Mouse (Mus musculus): Measurements from ENCODE around the gene Osr1.

The Osr1 gene

DNA sequence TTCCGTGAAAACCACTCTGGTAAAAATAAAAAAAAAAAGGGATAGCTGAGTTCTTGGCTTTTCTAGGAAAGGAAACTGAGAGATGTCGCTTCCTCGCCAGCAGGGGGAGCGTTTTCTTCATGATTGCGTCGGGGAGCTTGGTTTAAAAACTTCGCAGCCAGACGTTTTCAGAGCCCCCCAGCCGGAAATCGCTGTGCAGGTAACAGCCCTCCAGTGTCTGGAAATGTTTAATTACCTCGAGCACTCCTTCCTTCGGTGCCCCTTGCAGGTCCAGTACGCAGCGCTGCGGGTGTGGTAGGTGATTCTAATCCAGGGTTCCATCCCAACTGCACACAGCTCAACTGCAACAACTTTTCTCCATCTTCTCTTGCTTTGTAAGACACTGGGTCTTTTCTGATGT, at the start of gene Osr1:
Gene Osr1, plus strand, starts transcription at position 146 of the 400 bp plus-strand sequence.
- CTCF ChIA-PET = interaction anchor here (1.8 kb wide), 1 partner anchor 868 kb away, joined by 6 read pairs; no protein-coding TSS in a partner anchor

DNA sequence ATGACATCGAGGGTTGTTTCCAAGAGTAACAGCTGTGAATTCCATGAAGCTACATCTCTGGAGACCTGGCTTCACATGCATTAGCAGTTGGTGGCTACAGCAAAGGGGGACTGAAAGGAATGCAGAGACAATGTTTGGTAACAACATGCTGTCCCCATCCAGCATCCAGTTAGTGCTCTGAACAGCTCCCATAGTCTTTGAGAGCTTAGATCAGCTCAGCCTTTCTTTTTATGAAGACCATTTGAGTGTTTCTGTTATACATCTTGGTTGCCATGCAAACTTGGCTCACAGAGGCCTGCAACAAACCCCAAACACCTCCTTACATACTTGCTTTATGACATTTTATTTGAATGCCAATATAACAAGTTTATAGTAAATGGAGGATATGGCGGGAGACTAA, 19.6 kb upstream of the Osr1 start:
- CTCF ChIA-PET = no interaction called here

DNA sequence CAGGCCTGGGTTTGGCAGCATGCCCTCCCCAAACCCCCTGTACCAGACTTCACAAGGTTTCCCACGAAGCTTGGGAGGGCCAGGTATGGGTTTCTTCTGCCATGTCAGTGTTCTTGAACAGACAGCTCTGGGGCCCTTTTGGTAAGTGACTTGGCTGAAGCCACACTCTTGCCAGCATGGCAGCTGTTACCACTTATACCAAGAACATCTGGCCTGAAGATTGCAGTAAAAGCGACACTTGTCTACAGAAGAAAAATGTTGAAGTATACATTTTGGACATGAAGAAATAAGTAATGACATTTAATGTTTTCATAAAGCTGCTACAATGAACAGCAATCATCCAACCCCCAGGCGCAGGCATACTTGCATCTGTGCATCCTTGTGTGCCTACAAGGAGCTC, 5.0 kb upstream of the Osr1 start:
- CTCF ChIA-PET = no interaction called here

DNA sequence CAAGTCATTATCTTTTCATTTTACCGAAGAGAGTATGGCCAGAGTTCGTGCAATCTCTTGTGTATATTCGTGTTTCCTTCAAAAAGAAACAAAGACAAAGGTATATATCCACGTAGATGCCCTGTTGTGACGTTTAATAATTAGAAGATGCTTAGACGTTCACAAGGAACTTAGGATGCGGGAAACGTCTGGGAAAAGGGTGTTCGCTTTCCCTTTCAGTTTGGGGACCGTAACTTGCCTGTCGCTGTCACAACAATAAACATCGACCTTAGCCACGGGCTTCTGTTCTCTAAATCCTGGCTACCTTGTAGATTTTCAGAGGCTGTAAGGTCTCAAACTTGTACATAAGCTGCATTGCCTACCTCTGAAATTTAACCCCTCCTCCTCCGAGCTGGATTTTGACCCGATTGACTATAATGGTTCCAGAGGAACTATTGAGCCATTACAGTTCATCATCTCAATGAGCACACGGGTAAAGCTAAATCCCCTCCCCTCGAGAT, 630 bp downstream of the Osr1 start:
- CTCF ChIA-PET = interaction anchor here (1.8 kb wide), 1 partner anchor 868 kb away, joined by 6 read pairs; no protein-coding TSS in a partner anchor

DNA sequence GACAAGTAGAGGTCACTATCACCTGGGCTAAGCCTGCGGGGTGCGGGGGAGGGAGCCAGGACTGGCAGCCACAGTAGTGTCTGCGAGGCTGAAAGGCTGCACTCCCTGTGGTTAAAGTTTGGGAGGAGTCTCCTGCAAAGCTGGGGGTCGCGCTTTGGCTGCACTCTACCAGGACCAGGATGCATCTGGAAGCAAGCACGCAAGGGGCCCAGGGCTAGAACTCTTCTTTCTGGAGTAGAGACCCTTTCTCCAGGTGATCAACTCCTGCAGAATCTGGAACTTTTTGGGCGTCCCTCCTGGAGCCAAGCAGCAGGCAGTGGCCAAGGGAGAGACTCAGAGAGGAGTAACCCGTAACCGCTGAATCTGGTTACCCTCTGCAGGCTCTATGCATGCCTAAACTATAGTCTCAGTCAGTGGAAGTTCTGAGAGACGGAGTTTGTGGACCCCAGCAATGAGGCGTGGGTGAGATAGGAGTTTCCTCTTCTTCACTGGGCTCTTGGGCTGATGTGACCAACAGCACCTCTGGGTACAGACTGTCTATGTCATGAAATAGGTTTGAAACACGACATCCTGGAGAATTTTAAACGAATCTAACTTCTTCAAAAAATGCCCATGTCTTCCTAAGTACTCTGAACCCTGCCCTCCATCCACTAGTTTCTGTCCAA, 1.5 kb downstream of the Osr1 start:
- CTCF ChIA-PET = interaction anchor here (1.8 kb wide), 1 partner anchor 867 kb away, joined by 6 read pairs; no protein-coding TSS in a partner anchor

DNA sequence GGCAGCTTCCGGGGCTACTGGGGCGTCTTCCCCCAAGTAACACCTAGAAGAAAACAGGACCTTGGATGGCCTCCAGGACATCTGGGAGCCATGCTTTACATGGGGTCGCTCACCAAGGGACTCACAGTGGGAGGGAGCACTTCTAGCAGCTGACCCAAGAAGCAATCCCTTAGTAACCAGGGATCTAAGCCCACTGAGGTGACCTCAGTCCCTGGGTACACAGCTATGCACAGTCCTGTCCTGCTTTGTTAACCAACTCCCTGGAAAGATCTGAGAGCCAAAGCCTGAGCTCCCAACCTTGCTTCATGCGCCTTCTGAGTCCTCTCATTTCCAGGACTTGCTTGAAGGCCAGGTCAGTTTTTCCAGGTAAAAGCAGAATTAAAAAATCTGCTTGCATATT, 2.1 kb downstream of the Osr1 start:
- CTCF ChIA-PET = no interaction called here

DNA sequence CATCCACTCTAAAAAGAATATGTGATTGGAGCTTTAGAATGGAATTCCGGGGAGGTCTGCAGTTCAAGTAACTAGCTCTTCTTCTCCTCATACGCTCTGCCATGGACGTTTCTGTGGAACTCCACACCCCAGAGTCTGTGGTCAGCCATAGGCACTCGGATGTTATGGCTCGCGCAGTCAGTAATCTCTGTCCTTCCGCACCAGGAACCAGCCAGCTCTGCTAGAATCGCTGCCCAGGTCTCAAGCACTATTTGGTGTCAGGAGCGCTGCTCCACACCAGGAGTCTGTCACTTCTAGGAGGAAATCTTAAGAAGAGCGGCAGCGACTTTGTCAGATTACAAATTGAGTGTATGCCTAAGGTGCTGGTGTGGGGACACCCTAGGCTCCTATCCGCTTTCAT, 3.8 kb downstream of the Osr1 start:
- CTCF ChIA-PET = no interaction called here

DNA sequence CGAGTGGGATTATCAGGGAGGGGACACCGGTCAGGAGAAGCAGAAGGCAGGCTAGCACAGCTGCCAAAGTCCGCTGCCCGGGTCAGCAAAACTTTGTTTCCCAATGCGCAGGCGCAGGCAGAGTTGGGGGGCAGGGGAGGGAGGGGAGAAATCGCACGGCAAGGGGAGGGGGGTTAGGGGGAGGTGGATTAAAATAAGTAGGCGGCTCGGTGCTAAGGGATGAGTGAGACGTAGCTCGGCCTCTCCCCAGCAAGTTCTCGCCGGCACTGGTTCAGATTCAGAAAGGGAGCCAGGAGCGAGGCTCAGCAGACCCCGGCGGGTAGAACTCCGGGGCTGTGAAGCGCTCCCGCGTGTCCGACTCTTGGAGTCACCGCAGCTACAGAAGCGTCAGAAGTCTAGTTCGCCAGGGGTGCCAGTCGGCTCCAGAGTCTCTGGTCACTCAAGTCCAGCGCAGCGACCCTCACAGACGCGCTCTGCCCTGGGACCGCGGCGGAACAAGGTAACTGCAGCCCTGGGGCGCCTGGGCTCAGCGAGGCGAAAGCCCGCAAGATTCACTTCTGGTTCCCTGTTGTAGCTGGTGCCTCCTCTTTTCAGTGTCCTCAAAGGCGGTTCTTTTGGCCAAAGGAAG, 4.4 kb downstream of the Osr1 start:
- CTCF ChIA-PET = no interaction called here

DNA sequence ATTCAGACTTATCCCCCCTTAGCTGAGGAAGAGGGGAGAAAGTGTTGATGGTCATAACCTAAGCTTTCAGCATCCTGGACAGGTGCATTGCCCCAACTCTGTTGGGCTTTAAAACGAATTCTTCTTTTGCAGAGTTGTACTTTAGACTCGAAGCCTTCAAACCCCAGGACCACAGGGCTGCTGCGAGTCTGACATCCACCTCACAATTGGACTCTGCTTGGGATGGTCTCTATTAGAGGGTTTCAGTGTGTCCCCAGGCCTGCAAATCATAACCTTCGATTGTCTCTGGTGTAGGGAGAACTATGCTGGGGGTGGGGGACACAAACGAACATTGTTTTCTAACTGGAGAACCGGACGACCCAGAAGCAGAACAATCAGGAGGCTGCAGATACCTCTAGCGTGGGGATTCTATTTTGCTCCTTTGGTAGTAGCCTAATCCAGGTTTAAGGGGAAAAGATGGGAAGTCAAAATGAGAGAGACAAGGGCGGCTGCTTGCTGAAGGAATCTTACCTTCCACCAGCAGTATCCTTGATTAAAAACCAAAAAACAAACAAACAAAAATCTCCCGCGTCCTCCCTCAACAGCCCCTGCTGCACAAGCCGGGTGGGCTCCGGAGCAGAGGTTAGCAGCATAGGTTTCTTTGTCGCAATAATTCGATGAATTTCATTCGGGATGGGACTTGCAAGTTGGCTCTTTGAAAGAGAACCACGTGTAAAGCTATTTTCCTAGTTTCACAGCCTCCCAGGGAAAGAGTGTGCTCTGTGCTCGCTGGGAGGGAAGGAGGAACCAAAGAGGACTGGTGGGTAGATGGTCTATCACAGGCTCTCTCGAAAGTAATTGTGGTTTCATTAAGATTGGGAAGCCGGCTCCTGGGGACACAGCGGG, 5.5 kb downstream of the Osr1 start:
- CTCF ChIA-PET = no interaction called here

DNA sequence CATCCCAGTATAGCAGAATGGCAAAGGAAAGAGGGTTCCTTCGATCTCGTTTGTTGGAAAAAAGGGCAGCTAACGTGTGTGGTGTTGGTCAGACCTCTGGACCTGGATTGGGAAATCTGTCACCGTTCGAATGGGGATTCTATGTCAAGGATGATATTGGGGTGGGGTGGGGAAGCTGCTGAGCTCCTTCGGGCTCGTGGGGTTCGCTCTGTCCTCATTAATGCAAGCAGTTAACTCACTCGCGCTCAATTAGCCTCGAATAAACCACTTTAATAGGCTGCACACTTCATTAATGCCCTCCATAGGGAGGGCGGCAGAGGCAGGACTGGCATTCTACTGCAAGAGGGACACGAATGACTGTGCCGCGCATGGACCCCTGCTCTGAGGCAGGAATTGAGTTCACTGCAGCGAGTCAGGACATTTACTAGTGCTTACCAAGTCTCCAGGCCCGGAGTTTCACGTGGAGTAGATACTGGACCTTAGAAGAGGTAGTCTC, 6.2 kb downstream of the Osr1 start:
- CTCF ChIA-PET = no interaction called here

DNA sequence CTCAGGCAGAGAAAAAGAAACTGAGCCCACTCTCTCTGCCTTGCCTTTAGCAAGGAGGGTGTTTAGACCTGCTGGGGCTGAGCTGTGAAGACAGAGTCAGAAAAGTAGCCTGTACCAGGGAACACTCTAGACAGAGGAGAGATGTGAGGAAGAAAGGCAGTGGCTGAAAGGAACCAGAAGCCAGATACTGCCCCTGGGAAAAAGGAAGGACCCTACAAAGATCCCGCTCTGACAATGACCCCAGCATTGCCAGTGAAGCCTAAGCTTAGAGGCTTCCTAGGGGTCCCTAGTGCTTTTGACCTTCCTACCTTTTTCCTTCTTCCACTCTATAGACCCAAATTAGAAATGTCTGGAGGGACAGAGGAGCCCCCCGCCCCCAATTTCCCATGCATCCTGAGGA, 7.7 kb downstream of the Osr1 start:
- CTCF ChIA-PET = no interaction called here

DNA sequence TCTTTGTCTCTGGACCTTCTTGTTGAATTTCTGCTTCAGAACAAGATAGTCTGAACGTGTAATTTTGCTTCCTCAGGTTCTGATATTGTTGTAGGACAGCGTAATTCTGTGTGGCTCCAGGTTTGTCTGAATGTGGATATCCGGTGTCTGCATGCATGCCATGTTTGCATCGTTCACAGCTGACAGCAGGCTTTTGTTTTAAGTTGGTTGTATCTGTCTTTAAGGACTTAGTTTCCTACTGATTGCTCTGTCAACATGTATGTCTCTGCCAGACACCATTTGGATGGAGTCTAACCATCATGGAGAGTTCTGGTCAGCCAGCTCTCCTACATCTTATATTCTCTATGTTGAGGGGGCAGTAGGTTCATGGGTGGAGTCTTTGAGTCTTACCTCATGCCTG, 8.7 kb downstream of the Osr1 start:
- CTCF ChIA-PET = no interaction called here

DNA sequence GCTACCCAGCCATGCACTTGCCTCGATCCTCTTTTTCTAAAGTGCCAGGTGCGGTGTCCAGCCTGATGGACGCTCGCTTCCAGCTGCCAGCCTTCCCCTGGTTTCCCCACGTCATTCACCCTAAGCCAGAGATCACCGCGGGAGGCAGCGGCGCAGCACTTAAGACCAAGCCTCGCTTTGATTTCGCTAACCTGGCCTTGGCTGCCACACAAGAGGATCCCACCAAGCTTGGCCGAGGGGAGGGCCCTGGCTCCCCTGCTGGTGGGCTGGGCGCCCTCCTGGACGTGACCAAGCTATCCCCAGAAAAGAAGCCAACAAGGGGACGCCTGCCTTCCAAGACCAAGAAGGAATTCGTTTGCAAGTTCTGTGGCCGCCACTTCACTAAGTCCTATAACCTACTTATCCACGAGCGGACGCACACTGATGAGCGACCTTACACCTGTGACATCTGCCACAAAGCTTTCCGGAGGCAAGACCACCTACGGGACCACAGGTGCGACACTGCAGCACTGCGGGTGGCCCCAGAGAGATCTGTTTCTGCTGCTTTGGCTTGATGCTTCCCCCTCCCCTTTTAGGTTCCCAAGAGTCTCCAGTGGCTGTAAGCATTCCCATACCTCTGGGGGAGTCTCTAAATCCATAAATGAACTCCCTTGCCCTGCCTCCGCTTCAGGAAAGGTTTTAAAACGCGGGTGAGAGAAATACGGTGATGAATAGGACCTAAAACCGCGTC, 9.6 kb downstream of the Osr1 start:
- CTCF ChIA-PET = no interaction called here

DNA sequence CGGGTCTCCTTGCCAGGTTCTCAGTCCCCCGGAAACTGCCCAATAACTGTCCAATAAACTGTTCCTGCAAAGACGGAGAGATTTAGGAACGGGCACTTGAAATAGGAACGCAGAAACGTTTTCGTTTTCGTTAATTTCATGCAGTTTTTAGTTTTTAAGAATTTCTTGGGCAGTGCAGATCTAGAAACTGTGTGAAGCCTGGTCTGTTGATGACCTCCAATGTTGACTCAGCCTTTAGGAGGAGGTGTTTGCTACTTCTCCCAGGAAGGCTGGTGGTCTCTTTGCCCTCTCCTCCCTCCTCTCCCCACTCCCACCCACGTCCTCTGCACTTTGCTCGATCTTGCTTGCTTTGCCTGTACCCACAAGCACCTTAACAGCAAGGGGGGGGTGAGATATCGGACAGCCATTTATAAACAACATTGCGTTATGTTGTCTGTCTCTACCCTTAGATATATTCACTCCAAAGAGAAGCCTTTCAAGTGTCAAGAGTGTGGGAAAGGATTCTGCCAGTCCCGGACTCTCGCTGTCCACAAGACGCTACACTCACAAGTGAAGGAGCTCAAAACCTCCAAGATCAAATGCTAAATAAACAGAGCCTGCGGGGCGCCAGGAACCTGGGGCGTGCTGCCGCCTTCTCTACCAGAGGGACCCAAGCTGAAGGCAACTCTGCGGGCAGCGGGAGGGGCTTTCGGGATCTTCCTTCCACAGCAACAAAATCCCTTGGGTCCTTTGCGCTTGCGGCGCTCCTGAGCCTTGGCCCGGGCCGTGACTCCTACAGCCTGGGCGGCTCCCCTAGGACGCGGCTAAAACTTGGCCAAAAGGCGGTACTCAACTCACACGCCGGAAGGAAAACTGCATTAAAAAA, 10.4 kb downstream of the Osr1 start:
- CTCF ChIA-PET = no interaction called here

DNA sequence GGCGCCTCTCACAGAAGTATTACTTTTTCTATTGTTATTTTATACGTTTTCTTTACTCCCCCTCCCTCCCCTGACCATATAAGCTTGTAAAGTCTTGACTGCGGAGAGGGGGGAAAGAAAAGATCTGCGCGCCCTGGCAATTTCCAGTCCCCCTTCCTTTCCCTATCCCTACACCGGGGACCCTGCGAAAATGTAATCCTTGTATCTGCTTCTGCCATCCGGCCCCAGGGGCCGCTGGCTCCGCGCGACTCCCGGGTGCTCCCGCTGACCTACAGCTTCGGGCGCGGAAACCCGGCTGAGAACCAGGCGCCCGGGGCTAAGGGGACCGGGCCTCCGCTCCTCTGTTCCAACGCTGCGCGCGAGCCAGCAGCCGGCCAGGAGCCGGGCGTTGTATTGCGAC, 11.1 kb downstream of the Osr1 start:
- CTCF ChIA-PET = no interaction called here

DNA sequence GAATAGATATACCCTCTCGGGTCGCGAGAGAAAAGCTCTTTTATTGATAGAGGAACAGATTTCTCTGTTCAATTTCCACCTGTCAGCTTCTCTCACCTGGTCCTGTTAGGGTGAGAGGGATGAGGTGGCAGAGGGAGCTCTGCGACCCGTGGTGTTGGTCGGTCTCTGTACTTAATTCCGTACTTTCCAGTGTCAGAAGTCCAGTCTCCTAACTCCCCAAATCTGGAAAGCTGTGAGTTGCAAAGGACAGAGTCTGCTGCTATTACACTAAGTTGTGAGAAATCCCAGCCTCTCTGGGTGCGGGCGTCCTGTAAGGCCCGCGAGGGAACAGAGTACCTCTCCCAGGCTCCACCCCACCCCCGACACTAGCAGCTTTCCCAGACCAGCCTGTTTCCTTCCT, 11.6 kb downstream of the Osr1 start:
- CTCF ChIA-PET = no interaction called here

DNA sequence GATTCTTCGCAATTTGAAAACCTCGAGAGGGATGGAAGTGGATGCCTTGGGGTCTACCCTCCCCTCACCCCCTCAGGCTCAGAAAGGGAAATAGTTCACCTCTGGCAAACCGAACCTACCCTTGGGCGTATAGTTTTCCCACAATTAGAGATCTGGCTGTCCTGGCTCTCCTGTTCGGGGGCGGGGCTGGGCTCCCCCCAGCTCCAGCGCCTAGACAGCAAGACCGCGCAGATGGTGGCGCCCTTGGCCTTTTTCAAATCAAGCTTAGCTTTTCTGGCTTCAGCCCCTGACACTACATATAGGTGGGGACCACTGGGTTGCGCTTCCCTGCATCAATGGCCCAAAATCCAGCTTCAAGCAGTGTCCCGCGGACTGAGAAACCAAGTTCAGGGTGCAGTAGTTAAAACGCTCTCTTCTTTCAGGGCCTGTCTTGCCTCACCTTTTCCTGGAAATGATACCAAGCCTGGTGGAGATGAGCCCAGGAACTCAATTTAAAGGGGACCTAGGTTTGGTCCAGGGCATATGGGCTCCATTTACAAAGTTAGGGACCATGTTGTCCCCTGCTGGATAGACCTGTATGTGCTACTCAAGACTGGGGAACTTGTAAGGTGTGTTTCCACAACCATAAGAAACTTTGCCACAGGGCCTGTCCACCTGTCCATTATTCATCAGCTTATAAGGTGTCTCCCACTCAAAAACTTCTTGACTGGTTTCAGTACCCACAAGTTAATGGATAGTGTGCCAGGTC, 12.5 kb downstream of the Osr1 start:
- CTCF ChIA-PET = no interaction called here

DNA sequence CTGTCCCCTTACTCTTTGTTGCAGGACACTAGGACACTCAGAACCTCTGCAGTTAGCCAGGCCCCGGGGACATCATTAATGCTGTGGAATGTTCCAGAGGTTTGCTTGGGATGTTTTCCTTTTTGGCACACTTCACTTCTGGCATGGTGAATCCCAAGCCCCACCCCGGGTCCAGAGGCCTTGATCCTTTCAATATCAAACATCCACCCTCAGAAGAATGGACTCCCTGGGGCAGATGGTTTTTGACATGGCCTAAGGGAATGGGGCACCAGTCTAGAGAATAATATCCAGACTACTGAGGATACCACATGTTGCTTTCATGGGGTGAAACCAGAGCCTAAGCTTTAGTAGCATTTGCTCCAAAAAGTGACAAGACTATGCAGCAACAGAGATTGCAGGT, 13.5 kb downstream of the Osr1 start:
- CTCF ChIA-PET = no interaction called here

DNA sequence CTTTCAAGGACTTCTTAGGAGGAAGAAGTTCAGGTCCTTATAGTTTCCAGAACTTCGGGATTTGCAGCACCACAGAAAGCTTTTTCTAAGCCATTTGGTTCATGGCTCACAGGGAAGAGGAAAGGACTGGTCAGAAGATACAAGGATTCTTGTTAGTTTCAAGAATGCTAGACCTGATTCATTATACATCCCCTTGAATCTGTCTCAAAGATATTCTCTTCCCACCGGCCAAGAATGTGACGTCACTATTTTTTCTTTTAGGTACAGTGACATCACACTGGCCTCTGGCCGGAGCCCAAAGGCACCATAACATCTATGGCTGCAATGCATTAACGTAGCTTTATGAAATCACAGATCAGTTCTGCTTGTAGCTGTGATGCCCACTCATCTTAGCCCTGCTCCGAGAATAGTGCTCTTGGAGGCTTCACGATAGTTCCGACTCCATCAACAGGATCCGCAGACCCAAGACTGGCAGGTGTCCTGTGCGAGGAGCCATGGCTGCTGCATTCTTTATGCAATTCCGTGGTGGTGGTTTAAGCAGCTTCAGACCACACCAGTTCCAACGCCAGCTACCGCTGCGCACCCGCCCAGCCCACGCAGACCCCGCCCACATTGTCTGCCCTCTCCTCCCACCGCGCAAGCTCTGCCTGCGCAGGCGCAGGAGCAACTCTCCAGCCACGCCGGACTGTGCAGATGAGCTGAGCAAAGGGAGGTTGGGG, 14.6 kb downstream of the Osr1 start:
- CTCF ChIA-PET = no interaction called here

DNA sequence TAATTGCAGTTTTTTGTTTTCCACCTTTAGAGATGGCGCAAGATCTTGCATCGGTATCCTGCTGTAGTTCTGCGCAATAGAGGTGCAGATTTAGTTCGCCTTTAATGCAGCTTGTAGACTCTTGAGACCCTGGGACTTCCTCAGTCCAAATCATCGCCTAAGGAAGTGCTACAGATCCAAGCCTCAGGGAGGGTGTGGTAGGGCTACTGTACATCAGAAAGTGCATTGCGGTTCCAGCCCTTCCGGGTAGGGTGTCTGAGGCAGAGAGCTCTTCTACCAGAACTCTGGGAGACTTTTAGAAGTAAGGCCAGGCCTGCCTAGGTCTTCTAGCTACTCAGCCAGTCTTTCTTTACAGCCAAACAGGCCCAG, 15.2 kb downstream of the Osr1 start:
- CTCF ChIA-PET = no interaction called here
